Mouse (Mus musculus) embryonic fibroblast, embryonic 13.5 days (primary cell): ENCODE data around the gene Oit3.

Experiments used
- CTCF ChIP-seq: IDR thresholded peaks from 2 replicates; pipeline ENCODE4 v1.5.1; 2011; ENCODE audit warnings: mild to moderate bottlenecking, control low read depth, low read length, moderate library complexity, borderline replicate concordance; ENCODE audit not compliant: insufficient read depth
- POLR2A ChIP-seq: IDR thresholded peaks from 2 replicates; pipeline ENCODE4 v1.6.1; 2011; ENCODE audit warnings: low read depth, mild to moderate bottlenecking, control low read depth, low read length, moderate library complexity

GRCm38 (mm10) chr10:59441735-59442134 is at the start of gene Oit3:
- no peak for TF ChIP-seq CTCF
- TF ChIP-seq POLR2A = no peak
